Mouse (Mus musculus) T-helper 2 cell (primary cell): ENCODE data around the gene Rnf126.

Experiments used
- in situ Hi-C: fragments of 300-600 bp; cut with MboI, MseI; formaldehyde crosslinking; loops from one replicate; pipeline ENCODE4 v1.15.1; 2025; ENCODE audit warnings: high pct_unique_total_duplicates

Rnf126 gene

DNA sequence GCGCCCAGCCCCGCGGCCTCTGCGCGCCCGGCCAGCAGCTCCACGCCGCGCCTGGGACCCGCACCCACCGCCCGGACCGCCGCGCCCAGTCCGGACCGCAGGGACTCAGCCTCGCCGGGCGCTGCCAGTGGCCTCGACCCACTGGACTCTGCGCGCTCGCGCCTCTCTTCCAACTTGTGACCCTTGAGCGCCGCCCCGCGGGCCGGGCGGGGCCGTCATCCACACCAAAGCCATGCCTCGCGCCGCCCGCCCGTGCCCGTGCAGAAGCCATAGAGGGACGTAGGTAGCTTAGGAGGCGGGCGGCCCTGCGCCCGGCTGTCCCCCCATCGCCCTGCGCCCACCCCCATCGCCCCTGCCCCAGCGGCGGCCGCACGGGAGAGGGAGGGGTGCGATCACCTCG, 31.4 kb downstream of the Rnf126 start:
- in situ Hi-C loops: no loop called here

DNA sequence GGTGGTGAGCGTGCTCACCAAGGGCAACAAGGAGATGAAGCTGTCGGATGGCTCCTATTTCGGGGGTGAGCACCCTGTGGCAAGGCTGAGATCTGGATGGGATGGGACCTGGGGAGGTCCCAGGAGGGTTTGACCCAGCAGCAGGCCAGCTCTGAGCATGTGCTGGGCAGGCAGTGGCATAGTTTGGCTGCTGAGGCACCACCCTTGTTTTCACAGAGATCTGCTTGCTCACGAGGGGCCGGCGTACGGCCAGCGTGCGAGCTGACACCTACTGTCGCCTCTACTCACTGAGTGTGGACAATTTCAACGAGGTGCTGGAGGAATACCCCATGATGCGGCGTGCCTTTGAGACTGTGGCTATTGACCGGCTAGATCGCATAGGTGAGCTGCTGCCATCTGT, 32.9 kb downstream of the Rnf126 start:
- in situ Hi-C loops: no loop called here

DNA sequence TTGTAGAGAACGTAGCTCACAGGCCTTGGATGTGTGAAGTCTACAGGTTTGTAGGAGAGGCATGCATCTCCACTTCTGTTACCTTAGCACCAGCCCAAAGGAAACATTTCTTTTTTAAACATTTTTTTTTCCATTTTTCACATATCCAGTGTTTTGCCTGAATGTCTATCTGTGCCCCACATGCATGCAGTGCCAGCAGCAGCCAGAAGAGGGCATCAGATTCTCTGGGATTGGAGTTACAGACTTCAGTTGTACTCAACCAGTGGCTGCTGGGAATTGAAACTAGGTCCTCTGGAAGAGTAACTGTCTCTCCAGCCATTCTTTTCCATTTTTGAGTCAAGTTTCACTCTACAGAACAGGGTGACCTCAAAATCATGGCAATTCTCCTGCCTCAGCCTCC, 34.3 kb downstream of the Rnf126 start:
- in situ Hi-C loops: no loop called here

DNA sequence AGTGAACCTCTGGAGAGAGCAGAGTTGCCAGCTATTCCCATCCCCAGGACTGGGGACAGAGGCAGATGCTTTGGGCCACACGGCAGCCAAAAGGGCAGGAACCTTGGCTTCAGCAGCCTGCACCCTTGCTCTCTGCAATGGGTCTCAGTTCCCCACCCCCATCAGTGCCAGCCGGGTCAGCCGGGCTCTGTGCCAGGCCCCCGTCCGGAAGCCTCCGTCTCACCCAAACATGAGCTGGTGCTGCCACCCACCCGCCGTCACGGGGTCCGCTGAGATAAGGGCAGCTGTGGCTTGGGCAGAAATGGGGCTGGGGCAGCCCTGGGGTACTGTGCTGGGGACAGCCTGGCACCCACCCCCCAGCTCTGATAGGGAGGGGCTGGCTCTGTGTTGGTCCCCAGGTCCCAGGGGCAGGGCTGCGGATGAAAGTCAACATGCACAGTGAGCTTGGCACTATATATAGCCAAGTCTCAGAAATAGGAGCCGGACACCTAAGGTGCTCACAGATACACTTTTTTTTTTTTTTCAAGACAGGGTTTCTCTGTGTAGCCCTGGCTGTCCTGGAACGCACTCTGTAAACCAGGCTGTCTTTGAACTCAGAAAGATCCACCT, 37.3 kb downstream of the Rnf126 start:
- in situ Hi-C loops: no loop called here

DNA sequence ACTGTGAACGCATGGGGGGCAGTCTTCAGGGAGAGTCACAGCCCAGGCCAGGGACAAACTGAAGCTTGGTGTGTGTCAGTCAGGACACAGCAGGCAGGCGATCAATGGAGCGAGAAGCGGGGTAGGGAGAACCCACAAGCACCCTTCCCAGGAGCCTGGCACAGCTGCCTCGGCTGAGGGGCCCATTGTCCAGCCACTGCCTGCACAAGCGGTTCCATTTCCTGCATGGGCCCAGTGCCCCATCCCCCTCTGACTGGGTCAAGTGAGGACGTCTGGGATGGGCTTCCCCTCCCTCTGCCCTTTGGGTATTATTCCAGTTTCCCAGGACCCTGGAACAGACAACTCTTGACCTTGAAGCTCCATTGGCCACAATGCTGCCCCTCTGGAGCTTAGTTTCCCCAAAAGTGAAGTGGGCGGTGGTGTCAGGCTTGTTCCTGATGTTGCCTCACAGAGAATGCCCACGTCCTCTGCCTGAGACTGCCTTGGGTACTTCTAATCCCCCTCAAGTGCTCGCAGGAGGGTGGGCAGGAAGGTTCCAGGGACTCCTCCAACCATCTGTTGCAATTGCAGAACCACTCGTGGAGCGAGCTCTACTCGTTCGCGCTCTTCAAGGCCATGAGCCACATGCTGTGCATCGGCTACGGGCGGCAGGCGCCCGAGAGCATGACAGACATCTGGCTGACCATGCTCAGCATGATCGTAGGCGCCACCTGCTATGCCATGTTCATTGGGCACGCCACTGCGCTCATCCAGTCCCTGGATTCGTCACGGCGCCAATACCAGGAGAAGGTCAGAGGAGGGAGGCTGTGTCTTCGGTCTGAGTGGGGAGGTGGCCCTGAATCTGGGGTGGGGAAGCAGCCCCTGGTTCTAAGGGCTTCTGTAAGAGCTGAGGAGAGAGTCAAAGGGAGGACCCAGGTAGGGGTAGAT, 38.2 kb downstream of the Rnf126 start:
- in situ Hi-C loops: no loop called here

DNA sequence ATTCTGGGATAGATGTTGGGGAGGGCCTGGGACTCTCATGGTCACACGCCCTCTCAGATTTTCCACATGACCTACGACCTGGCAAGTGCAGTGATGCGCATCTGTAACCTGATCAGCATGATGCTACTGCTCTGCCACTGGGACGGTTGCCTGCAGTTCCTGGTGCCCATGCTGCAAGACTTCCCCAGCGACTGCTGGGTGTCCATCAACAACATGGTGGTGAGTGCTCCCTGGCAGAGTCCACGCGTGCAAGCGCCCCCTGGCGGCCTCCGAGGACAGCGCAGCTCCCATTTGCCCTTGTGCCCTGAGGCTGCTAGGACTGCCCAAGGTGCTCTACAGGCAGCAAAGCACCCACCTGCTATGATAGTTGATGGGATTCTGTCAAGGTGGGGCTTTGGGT, 40.7 kb downstream of the Rnf126 start:
- in situ Hi-C loops: no loop called here

DNA sequence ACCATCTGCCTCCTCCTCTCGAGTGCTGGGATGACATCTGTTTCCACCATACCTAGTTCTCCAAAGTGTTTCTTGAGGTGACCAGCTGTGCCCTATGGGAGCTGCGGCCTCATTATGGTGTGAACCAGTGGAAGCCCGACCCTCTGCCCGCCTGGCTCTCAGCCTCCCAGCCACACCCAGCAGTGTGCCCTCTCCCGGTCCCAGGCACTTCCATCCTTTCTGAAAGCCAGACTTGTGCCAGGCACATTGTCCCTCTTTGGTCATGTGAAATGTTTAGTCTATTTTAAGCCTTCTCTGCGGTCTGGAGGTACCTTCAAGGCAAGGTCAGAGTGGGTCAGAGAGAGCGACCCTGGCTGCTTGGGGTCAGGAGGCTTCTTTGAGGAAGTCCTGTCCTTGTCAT, 43.1 kb downstream of the Rnf126 start:
- in situ Hi-C loops: no loop called here

DNA sequence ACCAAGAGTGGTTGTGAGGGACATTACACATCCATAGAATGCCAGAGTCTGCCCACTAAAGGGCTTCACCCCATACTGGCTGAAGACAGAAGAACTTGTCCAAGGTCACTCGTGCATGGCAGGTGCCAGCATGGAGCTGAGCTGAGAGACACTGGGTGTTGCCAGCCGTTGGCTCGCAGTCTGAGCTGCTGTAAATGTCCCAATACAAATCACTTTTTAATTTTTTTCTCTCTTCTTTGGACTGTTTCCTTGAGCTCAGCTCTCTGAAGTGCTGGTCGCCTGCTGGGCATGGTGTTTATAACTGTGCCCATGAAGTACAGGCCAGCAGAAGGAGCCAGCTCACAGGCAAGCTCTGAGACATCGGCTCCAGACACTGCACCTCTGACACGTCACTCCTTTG, 43.7 kb downstream of the Rnf126 start:
- in situ Hi-C loops: no loop called here

DNA sequence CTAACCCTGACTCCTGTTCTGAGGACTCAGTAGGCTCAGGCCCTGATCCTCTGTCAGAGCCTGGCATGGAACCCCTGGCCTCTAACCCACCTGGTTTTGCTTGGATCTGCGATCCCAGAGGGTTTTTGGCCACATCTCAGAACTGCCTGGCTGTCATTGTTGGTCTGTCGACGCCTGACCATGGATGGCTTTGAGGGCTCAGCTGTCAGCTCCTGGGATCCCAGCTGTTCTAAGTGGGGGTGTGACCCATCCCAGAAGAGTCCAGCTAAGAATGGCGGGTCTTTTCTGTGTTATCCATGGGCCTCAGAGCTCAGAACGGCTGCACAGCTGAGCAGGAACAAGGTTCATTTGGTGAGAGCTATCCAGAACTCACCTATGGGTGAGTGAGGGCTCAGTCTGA, 45.7 kb downstream of the Rnf126 start:
- in situ Hi-C loops: no loop called here

DNA sequence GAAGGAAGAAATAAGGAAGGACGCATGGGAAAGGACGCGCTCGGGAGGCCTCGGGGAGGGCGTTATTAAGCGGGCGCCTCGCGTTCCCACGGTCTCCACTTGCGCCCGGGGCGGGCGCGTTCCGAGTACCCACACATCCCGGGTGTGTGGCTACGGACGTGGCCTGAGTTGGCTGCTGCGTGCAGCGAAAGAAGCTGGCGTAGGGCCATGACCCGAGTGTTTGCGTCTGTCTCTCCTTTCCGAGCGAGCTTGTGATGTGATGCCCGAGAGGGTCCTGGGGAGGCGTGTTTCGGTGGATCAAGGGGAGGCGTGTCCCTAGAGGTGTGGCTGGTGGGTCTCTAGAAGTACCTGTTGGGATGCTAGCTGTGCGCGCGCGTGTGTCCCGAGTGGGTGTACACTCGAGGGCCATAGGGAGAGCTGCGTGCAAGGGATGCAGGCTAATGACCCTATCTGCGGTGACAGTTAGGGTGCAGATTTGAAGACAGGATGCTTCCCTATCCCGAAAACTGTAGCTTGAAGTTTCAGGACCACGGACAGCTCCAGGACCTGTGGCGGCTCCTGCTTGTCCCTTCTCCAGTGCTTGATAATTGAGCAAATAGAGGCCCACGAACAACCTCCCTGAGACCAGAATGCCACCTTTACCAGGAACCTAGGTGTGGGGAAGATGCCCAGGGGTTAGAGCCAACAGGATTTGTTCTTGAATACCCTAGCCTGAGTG, 49.0 kb downstream of the Rnf126 start:
- in situ Hi-C loops: no loop called here

DNA sequence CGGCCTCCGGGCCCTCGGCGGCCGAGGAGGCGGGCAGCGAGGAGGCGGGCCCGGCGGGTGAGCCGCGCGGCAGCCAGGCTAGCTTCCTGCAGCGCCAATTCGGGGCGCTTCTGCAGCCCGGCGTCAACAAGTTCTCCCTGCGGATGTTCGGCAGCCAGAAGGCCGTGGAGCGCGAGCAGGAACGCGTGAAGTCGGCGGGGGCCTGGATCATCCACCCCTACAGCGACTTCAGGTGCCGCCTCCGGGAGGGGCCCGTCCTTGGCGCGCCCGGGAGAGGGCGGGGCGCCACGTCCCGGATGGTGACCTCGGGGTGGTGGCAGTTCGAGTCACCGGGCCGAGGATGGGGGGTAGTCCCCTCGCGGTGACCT, 49.8 kb downstream of the Rnf126 start:
- in situ Hi-C loops: no loop called here

DNA sequence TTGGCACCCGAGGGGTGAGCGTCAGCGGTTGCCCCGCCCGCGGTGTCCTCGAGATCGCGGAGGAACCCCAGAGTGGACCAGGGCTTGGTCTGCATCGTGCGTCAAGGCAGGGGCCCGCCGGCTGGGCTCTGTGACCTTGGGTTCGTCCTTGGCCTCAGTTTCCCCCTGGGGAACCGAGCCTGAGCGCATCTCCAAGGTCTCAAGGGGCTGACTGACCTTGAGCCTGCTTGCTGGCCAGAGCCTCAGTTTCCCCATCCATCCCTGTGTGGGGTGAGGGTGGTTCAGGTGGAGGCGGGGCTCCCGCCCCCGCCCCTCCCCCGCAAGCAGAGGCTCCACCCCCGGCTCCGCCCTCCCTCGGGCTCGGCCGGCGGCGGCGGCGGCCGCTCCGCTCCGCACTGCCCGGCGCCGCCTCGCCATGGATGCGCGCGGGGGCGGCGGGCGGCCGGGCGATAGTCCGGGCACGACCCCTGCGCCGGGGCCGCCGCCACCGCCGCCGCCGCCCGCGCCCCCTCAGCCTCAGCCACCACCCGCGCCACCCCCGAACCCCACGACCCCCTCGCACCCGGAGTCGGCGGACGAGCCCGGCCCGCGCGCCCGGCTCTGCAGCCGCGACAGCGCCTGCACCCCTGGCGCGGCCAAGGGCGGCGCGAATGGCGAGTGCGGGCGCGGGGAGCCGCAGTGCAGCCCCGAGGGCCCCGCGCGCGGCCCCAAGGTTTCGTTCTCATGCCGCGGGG, 50.3 kb downstream of the Rnf126 start, which contains the start of gene Hcn2:
Gene Hcn2, plus strand, starts transcription at position 381 of the 734 bp plus-strand sequence.
- in situ Hi-C loops: no loop called here

DNA sequence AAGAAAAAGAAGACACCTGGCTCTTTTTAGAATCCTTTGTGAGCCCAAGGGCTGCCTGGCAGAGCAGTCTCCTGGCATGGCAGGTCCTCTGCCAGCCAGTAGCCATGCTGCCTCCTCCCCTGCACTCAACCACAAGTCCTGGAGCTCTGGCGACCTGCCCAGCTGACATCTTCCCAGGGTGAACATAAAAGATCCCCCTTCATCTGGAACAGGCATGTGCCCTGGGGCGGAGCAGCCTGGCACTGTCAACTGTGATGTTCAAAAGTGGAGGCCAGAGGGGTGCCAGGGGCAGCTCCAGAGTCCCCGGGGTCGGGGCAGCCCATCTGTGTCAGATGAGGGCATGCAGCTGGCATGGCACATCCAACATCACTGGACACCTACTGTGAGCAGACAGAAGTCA, 51.8 kb downstream of the Rnf126 start:
- in situ Hi-C loops: no loop called here

DNA sequence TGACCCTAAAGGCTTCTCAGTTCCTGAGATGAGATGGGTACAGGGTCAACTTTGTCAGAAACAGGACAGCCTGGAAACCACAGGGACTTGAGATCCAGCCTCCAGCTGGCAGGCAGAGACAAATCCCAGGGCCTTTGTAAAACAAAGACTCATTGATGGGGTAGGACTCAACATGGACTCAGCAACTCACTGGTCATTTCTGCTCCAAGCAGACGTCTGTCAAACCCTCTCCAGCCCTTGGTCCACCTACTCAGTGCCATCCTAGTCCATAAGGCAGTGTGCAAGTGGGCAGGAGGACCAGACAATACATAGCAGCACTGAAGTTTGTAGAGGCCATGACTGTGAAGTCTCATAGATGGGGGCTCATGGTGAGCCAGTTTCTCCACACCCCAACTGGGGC, 53.6 kb downstream of the Rnf126 start:
- in situ Hi-C loops: no loop called here

DNA sequence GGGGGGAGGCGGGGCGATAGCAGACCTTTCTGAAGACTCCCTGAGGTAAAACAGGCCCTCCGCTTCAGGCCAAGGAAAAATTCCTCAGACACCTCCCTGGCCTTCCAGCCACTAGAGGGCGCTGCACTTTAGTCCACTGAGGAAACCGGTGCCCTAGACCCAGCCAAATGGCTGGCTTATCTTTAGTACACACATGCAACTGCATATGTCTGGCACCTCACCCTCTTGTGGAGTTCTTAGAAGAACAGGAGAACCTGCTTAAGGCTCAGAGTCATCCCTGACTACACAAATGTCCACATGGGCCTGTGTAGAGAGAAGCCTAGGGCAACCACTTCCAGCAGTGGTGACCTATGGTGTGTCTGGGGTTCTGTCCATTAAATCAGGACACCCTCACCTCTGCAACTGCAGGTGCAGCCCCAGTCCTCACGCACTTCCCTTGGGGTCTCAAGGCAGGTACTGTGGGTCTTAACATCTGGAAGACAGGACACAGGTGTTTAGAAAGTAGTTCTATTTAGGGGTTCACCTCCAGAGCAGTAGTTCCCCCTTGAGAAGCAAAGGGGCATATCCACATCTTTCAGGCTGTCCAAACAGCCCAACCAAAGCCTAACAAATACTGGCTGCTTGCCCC, 54.1 kb downstream of the Rnf126 start:
- in situ Hi-C loops: no loop called here

DNA sequence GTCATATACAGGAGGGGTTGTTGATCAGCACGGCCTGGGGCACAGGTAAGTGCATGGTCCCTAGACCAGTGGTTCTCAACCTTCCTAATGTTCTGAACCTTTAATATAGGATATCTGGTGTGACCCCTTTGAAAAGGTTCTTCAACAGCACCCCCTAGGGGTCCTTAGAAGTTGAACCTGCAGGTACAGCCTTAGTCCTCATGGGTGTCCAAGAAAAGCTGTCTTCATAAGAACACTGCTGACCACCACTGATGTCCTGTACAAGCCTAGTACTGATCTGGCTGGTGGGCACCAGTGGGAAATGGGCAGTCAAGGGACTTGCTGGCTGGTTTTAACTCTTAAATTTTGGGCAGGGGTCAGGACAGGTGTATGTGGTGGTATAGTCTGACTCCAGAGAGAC, 54.7 kb downstream of the Rnf126 start:
- in situ Hi-C loops: no loop called here

DNA sequence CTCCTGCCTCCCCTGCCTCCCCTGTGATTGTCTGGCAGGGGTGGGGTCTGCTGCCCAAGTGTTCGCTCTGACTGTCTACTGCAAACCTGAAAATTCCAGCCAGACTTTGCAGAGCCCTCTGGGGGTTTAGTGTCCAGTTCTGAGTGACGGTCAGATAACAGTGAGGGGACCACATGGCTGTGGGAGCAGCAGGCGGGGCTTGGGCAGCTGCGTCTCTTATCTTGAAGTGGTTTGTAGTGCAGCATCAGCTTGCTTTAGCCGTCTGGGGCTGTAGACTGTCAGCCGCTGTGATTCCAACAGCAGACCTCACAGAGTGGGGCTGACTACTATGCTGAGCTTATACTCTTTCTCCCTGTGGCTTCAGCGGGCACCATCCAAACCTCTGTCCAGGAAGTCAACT, 57.4 kb downstream of the Rnf126 start:
- in situ Hi-C loops: no loop called here

DNA sequence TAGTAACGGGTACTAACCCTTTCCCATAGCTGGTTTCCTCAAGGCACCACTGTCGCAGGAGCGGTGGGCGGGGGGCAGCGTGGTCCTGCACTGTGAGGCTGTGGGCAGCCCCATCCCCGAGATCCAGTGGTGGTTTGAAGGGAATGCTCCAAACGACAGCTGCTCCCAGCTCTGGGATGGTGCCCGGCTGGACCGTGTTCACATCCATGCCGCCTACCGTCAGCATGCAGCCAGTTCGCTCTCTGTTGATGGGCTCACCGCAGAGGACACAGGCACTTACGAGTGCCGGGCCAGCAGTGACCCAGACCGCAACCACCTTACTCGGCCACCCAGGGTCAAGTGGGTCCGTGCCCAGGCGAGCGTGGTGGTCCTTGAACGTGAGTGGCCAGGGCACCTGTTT, 58.1 kb downstream of the Rnf126 start:
- in situ Hi-C loops: no loop called here
